Mouse (Mus musculus): ENCODE measurements around the gene March9. TPM values are rescaled to one million over a fixed set of nuclear protein-coding genes. Genes with fewer than 3 reads are reported as not detected.

The March9 gene
- total and polyA plus RNA-seq, 2 experiments from 2014 or later, result 0.14 to 0.65 TPM

DNA sequence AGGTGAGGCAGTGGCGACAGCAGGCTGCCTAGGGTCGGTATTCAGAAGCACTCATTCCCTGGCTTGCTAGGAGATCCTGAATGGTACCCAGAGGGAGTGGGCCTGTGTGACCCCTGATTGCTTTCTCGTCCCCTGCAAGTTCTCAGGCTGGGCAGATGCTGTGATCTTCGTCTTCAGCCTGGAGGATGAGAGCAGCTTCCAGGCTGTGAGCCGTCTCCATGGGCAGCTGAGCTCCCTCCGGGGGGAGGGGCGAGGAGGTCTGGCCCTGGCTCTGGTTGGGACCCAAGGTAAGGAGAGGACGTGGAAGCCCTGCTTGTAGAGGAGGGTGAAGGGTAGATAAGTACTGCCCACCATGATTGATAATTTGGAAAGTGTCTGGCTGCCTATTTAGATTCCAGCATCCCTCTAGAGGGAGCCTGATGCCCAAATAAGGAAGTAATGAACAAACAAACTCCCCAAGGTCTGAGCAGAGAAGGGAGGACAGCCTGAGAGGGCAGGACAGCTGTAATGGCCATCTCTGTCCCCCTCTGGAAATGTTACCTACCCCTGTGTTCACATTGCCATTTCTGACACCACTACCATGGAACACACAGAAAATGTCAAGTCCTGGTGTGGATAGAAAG lies 23.4 kb upstream of the March9 start:
- Histone ChIP-seq H3K4me1 (ENCODE audit: control insufficient read depth, insufficient read depth) (no peaks in the 10 kb centered on the region), H3K36me3 (replicated peaks; ENCODE audit: control insufficient read depth, insufficient read depth, low read length) (no peaks in the 10 kb centered on the region), H3K4me2 (ENCODE audit: low read depth, low read length) (no peak overlapping the region), H3K4me3 (ENCODE audit: low read depth, low read length) (no peak overlapping the region), H3K27ac (ENCODE audit: low read depth) (no peak overlapping the region), H3K27me3 (ENCODE audit: control insufficient read depth, insufficient read depth, low read length) (peaks cover 73% of the 10 kb centered on the region), H3K9ac (replicated peaks; ENCODE audit: low read depth, low read length) (no peak overlapping the region), H3K9me3 (replicated peaks; ENCODE audit: control insufficient read depth, low read length) (no peaks in the 10 kb centered on the region)
- ATAC-seq (ENCODE audit: insufficient read depth, low read depth) (no peak), DNase-seq (ENCODE audit: low spot score) (no peak)
- 32% methylated on average over 8 of the region's 8 CpGs for WGBS
- TF ChIP-seq CTCF (IDR thresholded peaks at IDR 0.05; ENCODE audit: low read depth), result no peak
- no peak for TF ChIP-seq EP300 (IDR thresholded peaks at IDR 0.05; ENCODE audit: low read depth)

DNA sequence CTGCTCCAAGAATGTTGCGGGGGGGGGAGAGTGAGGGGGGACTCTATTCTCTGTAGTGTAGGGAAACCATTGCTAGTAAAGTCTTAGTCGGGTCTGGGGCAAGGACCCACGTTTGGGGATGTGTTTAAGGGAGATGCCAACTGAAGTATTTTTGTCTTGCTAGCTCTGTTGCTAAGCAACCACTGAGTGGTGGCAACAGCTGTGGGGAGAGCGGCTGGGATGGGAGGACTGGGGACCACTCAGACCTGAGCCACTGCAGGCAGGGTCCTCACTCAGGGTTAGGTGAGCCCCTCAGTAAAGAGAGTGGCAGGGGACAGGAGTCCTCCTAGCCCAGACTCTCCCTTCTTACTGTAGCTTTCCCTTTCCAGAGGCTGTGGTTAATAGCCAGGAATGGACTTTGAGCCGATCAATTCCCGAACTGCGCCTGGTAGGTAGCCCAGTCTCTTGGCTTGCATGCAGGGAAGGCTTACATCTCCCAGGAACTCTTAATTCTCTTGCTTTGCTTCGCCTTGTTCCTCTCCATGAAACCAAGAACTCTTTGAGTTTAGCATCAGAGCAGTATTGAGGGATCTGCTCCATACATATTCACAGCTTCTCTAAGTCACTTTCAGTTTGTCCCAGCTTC lies 22.1 kb upstream of the March9 start:
- H3K27me3 ChIP-seq (ENCODE audit: control insufficient read depth, insufficient read depth, low read length), result peaks cover 76% of the 10 kb centered on the region

DNA sequence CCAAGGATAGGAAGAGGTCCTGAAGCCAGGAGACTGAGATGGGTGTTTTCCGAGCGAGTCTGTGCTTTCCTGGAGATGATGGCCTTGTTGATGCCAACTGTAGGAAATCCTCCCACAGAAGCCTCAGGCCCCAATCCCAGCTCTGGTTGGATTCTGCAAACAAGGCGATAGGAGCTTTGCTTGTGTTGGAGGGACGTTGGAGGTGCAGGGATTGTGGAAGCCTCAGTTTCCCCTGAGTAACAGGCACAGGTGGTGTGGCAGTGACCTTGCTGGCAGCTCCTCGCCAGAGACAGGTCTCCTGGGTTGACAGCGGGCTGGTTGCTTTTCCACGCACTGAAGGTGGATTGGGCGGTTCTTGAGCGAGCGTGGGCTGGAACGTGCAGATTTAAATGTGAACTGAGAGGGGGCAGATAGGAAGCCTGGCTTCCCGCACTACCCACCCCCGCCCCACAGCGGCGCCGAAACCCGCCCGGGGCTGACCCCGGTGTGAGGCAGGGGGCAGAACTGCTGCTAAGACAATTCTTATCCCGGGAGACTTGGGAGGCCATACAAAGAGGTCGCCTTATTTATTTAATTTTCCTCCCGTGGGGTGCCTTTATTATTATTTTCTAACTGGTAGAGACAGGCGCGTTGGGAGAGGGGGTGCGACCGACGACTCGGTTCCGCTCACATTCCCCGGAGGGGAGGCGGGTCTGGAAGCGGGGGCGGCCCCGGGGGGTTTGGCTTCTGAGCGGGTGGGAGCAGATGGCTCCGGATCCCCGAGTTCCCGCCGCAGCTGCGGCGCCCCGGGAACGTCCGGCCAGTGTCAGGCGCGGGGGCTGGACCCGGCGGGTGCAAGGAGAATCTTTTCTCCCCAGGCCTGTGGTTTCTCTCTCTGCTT lies 21.2 kb upstream of the March9 start:
- Histone ChIP-seq H3K4me1 (ENCODE audit: control insufficient read depth, insufficient read depth) (no peaks in the 10 kb centered on the region), H3K9me3 (replicated peaks; ENCODE audit: control insufficient read depth, low read length) (no peaks in the 10 kb centered on the region), H3K4me3 (ENCODE audit: low read depth, low read length) (peak overlapping the region; percentile 45), H3K36me3 (replicated peaks; ENCODE audit: control insufficient read depth, insufficient read depth, low read length) (no peaks in the 10 kb centered on the region), H3K4me2 (ENCODE audit: low read depth, low read length) (peak overlapping the region; percentile 57), H3K27me3 (ENCODE audit: control insufficient read depth, insufficient read depth, low read length) (peaks cover 83% of the 10 kb centered on the region), H3K27ac (ENCODE audit: low read depth) (no peak overlapping the region), H3K9ac (replicated peaks; ENCODE audit: low read depth, low read length) (no peak overlapping the region)
- no peak for TF ChIP-seq EP300 (IDR thresholded peaks at IDR 0.05; ENCODE audit: low read depth)
- no peak for TF ChIP-seq CTCF (IDR thresholded peaks at IDR 0.05; ENCODE audit: low read depth)
- ATAC-seq (ENCODE audit: insufficient read depth, low read depth) (no peak), DNase-seq (ENCODE audit: low spot score) (no peak)
- WGBS, result 5% methylated on average over 47 of the region's 48 CpGs

More for the DNA sequence above, 22.1 kb upstream of the March9 start:
- Histone ChIP-seq H3K4me1 (ENCODE audit: control insufficient read depth, insufficient read depth) (no peaks in the 10 kb centered on the region), H3K4me3 (ENCODE audit: low read depth, low read length) (no peak overlapping the region; the same call in 1 of the 2 replicates), H3K9me3 (replicated peaks; ENCODE audit: control insufficient read depth, low read length) (no peaks in the 10 kb centered on the region), H3K36me3 (replicated peaks; ENCODE audit: control insufficient read depth, insufficient read depth, low read length) (no peaks in the 10 kb centered on the region), H3K27ac (ENCODE audit: low read depth) (no peak overlapping the region), H3K4me2 (ENCODE audit: low read depth, low read length) (peak overlapping the region; percentile 57; the same call in 1 of the 2 replicates), H3K9ac (replicated peaks; ENCODE audit: low read depth, low read length) (no peak overlapping the region)
- no peak for ATAC-seq (ENCODE audit: insufficient read depth, low read depth)
- DNase-seq (ENCODE audit: low spot score), result no peak
- WGBS, result 31% methylated on average over 8 of the region's 8 CpGs
- no peak for TF ChIP-seq EP300 (IDR thresholded peaks at IDR 0.05; ENCODE audit: low read depth)
- no peak for TF ChIP-seq CTCF (IDR thresholded peaks at IDR 0.05; ENCODE audit: low read depth)

DNA sequence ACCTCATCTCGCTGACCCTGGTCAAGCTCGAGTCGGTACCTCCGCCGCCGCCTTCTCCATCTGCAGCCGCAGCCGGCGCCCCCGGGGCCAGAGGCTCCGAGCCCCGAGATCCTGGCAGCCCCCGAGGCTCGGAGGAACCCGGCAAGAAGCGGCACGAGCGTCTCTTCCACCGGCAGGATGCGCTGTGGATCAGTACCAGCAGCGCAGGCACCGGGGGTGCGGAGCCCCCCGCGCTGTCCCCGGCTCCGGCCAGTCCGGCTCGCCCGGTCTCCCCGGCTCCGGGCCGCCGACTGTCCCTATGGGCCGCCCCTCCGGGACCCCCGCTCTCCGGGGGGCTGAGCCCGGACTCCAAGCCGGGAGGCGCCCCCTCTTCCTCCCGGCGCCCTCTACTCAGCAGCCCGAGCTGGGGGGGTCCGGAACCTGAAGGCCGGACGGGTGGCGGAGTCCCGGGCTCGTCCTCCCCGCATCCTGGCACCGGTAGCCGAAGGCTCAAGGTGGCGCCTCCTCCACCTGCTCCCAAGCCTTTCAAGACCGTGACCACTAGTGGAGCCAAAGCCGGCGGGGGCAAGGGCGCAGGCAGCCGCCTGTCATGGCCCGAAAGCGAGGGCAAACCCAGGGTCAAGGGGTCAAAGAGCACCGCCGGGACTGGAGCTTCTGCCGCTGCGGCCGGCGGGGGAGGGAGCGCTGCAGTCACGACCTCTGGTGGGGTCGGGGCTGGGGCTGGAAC lies 19.8 kb upstream of the March9 start:
- Histone ChIP-seq H3K4me1 (ENCODE audit: control insufficient read depth, insufficient read depth) (no peaks in the 10 kb centered on the region), H3K4me2 (ENCODE audit: low read depth, low read length) (peak overlapping the region; percentile 65), H3K36me3 (replicated peaks; ENCODE audit: control insufficient read depth, insufficient read depth, low read length) (no peaks in the 10 kb centered on the region), H3K27me3 (ENCODE audit: control insufficient read depth, insufficient read depth, low read length) (peaks cover 89% of the 10 kb centered on the region), H3K4me3 (ENCODE audit: low read depth, low read length) (peak overlapping the region; percentile 45), H3K27ac (ENCODE audit: low read depth) (no peak overlapping the region), H3K9me3 (replicated peaks; ENCODE audit: control insufficient read depth, low read length) (no peaks in the 10 kb centered on the region), H3K9ac (replicated peaks; ENCODE audit: low read depth, low read length) (0 out of 2 replicates have a peak overlapping the region, but pooled peaks have one; percentile 25)
- DNase-seq (ENCODE audit: low spot score), result no peak
- TF ChIP-seq EP300 (IDR thresholded peaks at IDR 0.05; ENCODE audit: low read depth), result no peak
- no peak for TF ChIP-seq CTCF (IDR thresholded peaks at IDR 0.05; ENCODE audit: low read depth)
- 7% methylated on average over 46 of the region's 70 CpGs for WGBS
- no peak for ATAC-seq (ENCODE audit: insufficient read depth, low read depth)

Measured in heart, postnatal 0 days (tissue).